Mouse (Mus musculus): Measurements from ENCODE around the gene Catsperg1. TPM values are rescaled to one million over a fixed set of nuclear protein-coding genes. Genes with fewer than 3 reads are reported as not detected.

Gene Catsperg1
- polyA plus RNA-seq (2014; fragmentation: Illumina TruSeq; extraction: RNeasy Lipid Tissue Mini Kit (QIAGEN cat#74804); ENCODE audit: low read depth, low replicate concordance): 10.8 TPM

GRCm38 (mm10) chr7:29213675-29214082, at the start of gene Catsperg1:
Gene Catsperg1 (minus strand): TSS chr7:29214035.

GRCm38 (mm10) chr7:29248261-29248841, 34.5 kb upstream of the Catsperg1 start, which contains the start of gene 2200002D01Rik:
Gene 2200002D01Rik (minus strand): TSS chr7:29248466.

GRCm38 (mm10) chr7:29238019-29238967, 24.5 kb upstream of the Catsperg1 start, which contains the start of gene Yif1b:
Gene Yif1b (plus strand): TSS chr7:29238329.

GRCm38 (mm10) chr7:29232247-29233013, 18.6 kb upstream of the Catsperg1 start, which contains the start of gene Kcnk6:
Gene Kcnk6 (minus strand): TSS chr7:29232515.

GRCm38 (mm10) chr7:29180077-29180853, 33.6 kb downstream of the Catsperg1 start, which contains the start of gene Psmd8:
Gene Psmd8 (minus strand): TSS chr7:29180701.

GRCm38 (mm10) chr7:29170066-29170754, 43.6 kb downstream of the Catsperg1 start, which contains the start of the genes Ggn and Spred3:
Gene Ggn (plus strand): TSS chr7:29170210.
Gene Spred3 (minus strand): TSS chr7:29170411.

GRCm38 (mm10) chr7:29155838-29156782, 57.7 kb downstream of the Catsperg1 start, which contains the start of gene Fam98c:
Gene Fam98c (minus strand): TSS chr7:29156234.

GRCm38 (mm10) chr7:29134693-29135386, 79.0 kb downstream of the Catsperg1 start, which contains the start of gene Rasgrp4:
Gene Rasgrp4 (plus strand): TSS chr7:29134851.

Other genes starting within 250 kb of the Catsperg1 start
- 266 TPM for gene Eif3k, start 232.2 kb downstream of the Catsperg1 start, polyA plus RNA-seq (2014; fragmentation: Illumina TruSeq; extraction: RNeasy Lipid Tissue Mini Kit (QIAGEN cat#74804); ENCODE audit: low read depth, low replicate concordance)
- 4.1 TPM for gene Map4k1, start 232.0 kb downstream of the Catsperg1 start, polyA plus RNA-seq (2014; fragmentation: Illumina TruSeq; extraction: RNeasy Lipid Tissue Mini Kit (QIAGEN cat#74804); ENCODE audit: low read depth, low replicate concordance)
- 0.19 TPM for gene Ryr1, start 88.9 kb downstream of the Catsperg1 start, polyA plus RNA-seq (2014; fragmentation: Illumina TruSeq; extraction: RNeasy Lipid Tissue Mini Kit (QIAGEN cat#74804); ENCODE audit: low read depth, low replicate concordance)
- gene Rasgrp4, start 79.2 kb downstream of the Catsperg1 start, polyA plus RNA-seq (2014; fragmentation: Illumina TruSeq; extraction: RNeasy Lipid Tissue Mini Kit (QIAGEN cat#74804); ENCODE audit: low read depth, low replicate concordance): 5.3 TPM
- 29.7 TPM for gene Fam98c, start 57.8 kb downstream of the Catsperg1 start, polyA plus RNA-seq (2014; fragmentation: Illumina TruSeq; extraction: RNeasy Lipid Tissue Mini Kit (QIAGEN cat#74804); ENCODE audit: low read depth, low replicate concordance)
- gene Ggn, start 43.8 kb downstream of the Catsperg1 start, polyA plus RNA-seq (2014; fragmentation: Illumina TruSeq; extraction: RNeasy Lipid Tissue Mini Kit (QIAGEN cat#74804); ENCODE audit: low read depth, low replicate concordance): 7.8 TPM
- gene Spred3, start 43.6 kb downstream of the Catsperg1 start, polyA plus RNA-seq (2014; fragmentation: Illumina TruSeq; extraction: RNeasy Lipid Tissue Mini Kit (QIAGEN cat#74804); ENCODE audit: low read depth, low replicate concordance): 4.9 TPM
- gene Psmd8, start 33.3 kb downstream of the Catsperg1 start, polyA plus RNA-seq (2014; fragmentation: Illumina TruSeq; extraction: RNeasy Lipid Tissue Mini Kit (QIAGEN cat#74804); ENCODE audit: low read depth, low replicate concordance): 144 TPM
- 4.2 TPM for gene Kcnk6, start 18.5 kb upstream of the Catsperg1 start, polyA plus RNA-seq (2014; fragmentation: Illumina TruSeq; extraction: RNeasy Lipid Tissue Mini Kit (QIAGEN cat#74804); ENCODE audit: low read depth, low replicate concordance)
- gene Yif1b, start 24.3 kb upstream of the Catsperg1 start, polyA plus RNA-seq (2014; fragmentation: Illumina TruSeq; extraction: RNeasy Lipid Tissue Mini Kit (QIAGEN cat#74804); ENCODE audit: low read depth, low replicate concordance): 70.2 TPM
- 3.5 TPM for gene 2200002D01Rik, start 34.4 kb upstream of the Catsperg1 start, polyA plus RNA-seq (2014; fragmentation: Illumina TruSeq; extraction: RNeasy Lipid Tissue Mini Kit (QIAGEN cat#74804); ENCODE audit: low read depth, low replicate concordance)
- gene Spint2, start 67.9 kb upstream of the Catsperg1 start, polyA plus RNA-seq (2014; fragmentation: Illumina TruSeq; extraction: RNeasy Lipid Tissue Mini Kit (QIAGEN cat#74804); ENCODE audit: low read depth, low replicate concordance): 454 TPM
- gene Ppp1r14a, start 75.3 kb upstream of the Catsperg1 start, polyA plus RNA-seq (2014; fragmentation: Illumina TruSeq; extraction: RNeasy Lipid Tissue Mini Kit (QIAGEN cat#74804); ENCODE audit: low read depth, low replicate concordance): 12.8 TPM
- 2.1 TPM for gene Dpf1, start 89.9 kb upstream of the Catsperg1 start, polyA plus RNA-seq (2014; fragmentation: Illumina TruSeq; extraction: RNeasy Lipid Tissue Mini Kit (QIAGEN cat#74804); ENCODE audit: low read depth, low replicate concordance)

All from adipose tissue, adult 10 weeks (tissue).